Mouse (Mus musculus) midbrain, embryonic 12.5 days (tissue): ENCODE measurements around the gene Rpp38. TPM values are rescaled to one million over a fixed set of nuclear protein-coding genes. Genes with fewer than 3 reads are reported as not detected.
A peak's percentile ranks its signal among the peaks of the same experiment; 100 is the strongest.

Experiments
- ATAC-seq: fragments of 200-750 bp; cut with Nextera tagmentation; 2 replicates; pipeline ENCODE4 v1.8.0; 2017; ENCODE audit warnings: low read depth, moderate TSS enrichment, moderate library complexity; ENCODE audit not compliant: low FRiP score
- H3K27ac ChIP-seq: fragments of 300-500 bp; sonication (generic); replicated peaks from 2 replicates; pipeline ENCODE4 v1.5.1; 2016; ENCODE audit warnings: mild to moderate bottlenecking
- H3K27me3 ChIP-seq: fragments of 300-500 bp; sonication (generic); 2 replicates; pipeline ENCODE4 v1.6.1; 2016; ENCODE audit warnings: mild to moderate bottlenecking
- H3K36me3 ChIP-seq: fragments of 300-500 bp; sonication (generic); 2 replicates; pipeline ENCODE4 v1.6.1; 2016
- H3K4me1 ChIP-seq: fragments of 300-500 bp; sonication (generic); 2 replicates; pipeline ENCODE4 v1.6.1; 2016
- H3K4me2 ChIP-seq: fragments of 300-500 bp; sonication (generic); replicated peaks from 2 replicates; pipeline ENCODE4 v1.6.1; 2016; ENCODE audit warnings: mild to moderate bottlenecking, moderate library complexity
- H3K4me3 ChIP-seq: fragments of 300-500 bp; sonication (generic); 2 replicates; pipeline ENCODE4 v1.5.1; 2016; ENCODE audit warnings: mild to moderate bottlenecking
- H3K9ac ChIP-seq: fragments of 300-500 bp; sonication (generic); replicated peaks from 2 replicates; pipeline ENCODE4 v1.6.1; 2016; ENCODE audit warnings: mild to moderate bottlenecking, moderate library complexity
- H3K9me3 ChIP-seq: fragments of 300-500 bp; sonication (generic); 2 replicates; pipeline ENCODE4 v1.6.1; 2016; ENCODE audit warnings: mild to moderate bottlenecking
- WGBS: fragments of 180-500 bp; shearing (Covaris S2); methylation state at CpG from one replicate; pipeline ENCODE4 v1.1.7; 2016; 5-methylcytosine and 5-hydroxymethylcytosine counted together
- polyA plus RNA-seq: library from polyadenylated mRNA; unstranded; fragments of >200 nt; fragmentation: Nextera tagmentation; extraction: Ambion mirVana; gene quantifications from 2 replicates; pipeline ENCODE4 v1.2.1, GENCODE M21; 2016

The Rpp38 gene
- polyA plus RNA-seq, 1 experiment from 2014 or later: 15.8 TPM

GRCm38 (mm10) chr2:3331071-3331703 is 1.3 kb downstream of the Rpp38 start:
- WGBS: 82% methylated on average over 5 of the region's 5 CpGs
- Histone ChIP-seq H3K4me3 (peak overlapping the region; percentile 56), H3K9ac (peak overlapping the region; percentile 49), H3K4me2 (peak overlapping the region; percentile 72), H3K27me3 (peaks cover 9% of the 10 kb centered on the region; the same call in 1 of the 2 replicates), H3K36me3 (peaks cover 28% of the 10 kb centered on the region), H3K9me3 (no peaks in the 10 kb centered on the region), H3K4me1 (peaks cover 22% of the 10 kb centered on the region), H3K27ac (no peak overlapping the region)
- no peak for ATAC-seq

DNA sequence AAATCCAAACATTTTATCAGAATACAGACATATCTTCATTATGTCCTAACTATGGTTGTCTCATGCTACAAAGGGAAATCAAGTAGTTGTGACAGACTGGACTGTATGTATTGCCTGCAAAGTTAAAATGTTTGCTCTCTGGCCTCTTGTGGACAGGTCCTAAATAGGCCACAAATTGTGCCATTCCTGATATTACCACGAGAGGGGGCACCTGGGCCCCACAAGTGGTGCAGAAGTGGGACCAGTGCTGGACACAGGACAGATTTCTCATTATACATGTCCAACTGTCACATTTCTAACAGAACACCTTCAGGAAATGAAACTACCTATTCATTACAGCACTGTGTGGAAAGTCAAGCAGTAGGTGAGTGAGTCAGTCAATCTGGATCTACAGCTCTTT is 5.1 kb downstream of the Rpp38 start:
- no peak overlapping the region for H3K4me3 ChIP-seq
- H3K27me3 ChIP-seq: no peaks in the 10 kb centered on the region
- no peak overlapping the region for H3K9ac ChIP-seq
- WGBS: 50% methylated on average over 1 of the region's 1 CpGs
- H3K4me2 ChIP-seq: no peak overlapping the region
- no peak overlapping the region for H3K27ac ChIP-seq
- ATAC-seq: no peak
- peaks cover 12% of the 10 kb centered on the region for H3K4me1 ChIP-seq
- no peaks in the 10 kb centered on the region for H3K9me3 ChIP-seq
- peaks cover 60% of the 10 kb centered on the region for H3K36me3 ChIP-seq

- H3K27ac ChIP-seq: no peak overlapping the region
- no peaks in the 10 kb centered on the region for H3K9me3 ChIP-seq
- H3K4me2 ChIP-seq: no peak overlapping the region
- H3K36me3 ChIP-seq: peaks cover 63% of the 10 kb centered on the region
- peaks cover 9% of the 10 kb centered on the region for H3K4me1 ChIP-seq
- 86% methylated on average over 1 of the region's 1 CpGs for WGBS
- ATAC-seq: no peak
- H3K27me3 ChIP-seq: no peaks in the 10 kb centered on the region
- no peak overlapping the region for H3K4me3 ChIP-seq
- no peak overlapping the region for H3K9ac ChIP-seq
These were observed 5.9 kb downstream of the Rpp38 start for GRCm38 (mm10) chr2:3326547-3326946.

DNA sequence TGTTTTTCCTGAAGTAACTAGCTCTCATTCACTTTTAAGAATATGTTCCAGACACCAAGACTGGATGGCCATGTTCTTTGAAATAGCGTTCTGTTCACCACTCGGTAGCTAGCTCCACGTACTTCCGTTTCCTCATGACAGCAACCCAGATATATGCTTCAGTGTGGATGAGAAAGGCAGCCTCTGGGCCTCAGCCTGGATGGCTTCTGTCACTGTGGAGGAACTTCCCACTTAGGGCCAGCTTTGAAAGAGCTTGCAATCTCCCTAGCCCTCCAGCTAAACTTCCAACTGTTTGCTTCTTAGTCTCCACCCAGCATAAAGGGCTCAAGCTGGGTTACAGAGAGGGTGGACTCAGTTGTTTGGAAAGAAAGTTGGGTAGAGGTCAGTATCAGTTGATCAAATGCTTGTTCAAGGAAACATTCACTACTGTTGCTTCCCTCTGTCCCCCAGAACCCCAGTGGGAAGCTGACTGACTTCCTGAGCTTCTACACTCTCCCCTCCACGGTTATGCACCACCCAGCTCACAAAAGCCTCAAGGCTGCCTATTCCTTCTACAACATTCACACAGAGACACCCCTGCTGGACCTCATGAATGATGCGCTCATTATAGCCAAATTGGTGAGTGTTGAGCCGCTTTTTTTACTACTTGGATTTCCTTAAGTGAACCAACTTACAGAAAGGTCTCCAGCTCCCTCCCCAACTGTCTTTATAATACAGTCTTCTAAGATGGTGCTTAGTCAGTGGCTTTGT is 7.9 kb downstream of the Rpp38 start:
- no peaks in the 10 kb centered on the region for H3K27me3 ChIP-seq
- H3K4me3 ChIP-seq: no peak overlapping the region
- WGBS: 96% methylated on average over 7 of the region's 7 CpGs
- peaks cover 69% of the 10 kb centered on the region for H3K36me3 ChIP-seq
- no peaks in the 10 kb centered on the region for H3K9me3 ChIP-seq
- no peak for ATAC-seq
- H3K4me2 ChIP-seq: no peak overlapping the region
- no peak overlapping the region for H3K9ac ChIP-seq
- no peaks in the 10 kb centered on the region for H3K4me1 ChIP-seq
- H3K27ac ChIP-seq: no peak overlapping the region

DNA sequence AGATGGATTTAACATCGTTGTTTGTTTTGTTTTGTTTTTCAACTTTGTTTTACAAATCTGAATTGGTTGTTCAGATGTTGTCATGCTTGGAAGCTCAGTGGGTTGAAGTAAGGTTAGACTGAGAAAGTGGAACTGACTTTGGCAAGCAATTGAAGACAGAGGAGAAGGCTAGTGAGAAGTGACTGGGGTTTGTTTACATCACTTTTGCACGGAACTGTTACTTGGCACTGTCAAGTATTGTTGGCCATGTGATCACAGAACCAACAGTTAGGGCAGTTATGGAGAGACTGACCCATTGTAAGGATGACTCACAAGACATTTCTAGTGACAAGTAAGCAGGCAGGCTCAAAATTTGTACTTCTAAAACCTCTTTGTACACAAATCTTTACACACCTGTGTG is 9.3 kb downstream of the Rpp38 start:
- no peak for ATAC-seq

DNA sequence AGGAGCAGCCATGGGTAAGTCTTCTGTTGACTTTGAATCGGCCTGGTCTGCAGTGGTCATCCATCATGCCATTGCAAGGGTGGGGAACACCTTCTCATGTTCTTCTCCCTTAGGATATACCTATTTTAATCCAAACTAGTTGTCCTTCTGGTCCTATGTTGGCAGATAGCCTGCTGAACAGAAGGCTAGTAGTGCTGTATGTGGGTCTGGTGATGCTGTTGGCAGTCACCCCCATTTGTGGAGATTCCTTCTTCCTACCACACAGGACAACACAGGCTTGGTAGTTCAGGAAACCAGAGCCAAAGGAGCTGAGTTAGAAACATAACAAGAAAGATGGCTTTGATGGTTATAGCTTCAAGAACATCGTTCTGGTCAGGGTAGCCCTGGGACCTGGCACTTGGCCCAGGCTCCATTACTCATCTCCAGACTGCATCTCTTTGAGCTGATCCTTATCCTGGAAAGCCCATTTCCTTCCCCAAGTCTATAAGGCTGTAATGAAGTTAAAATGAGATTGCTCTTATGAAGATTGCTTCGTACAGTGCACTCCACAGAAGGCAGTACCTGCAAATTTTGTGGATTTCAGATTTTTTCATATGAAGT is 26.9 kb downstream of the Rpp38 start:
- Histone ChIP-seq H3K27me3 (no peaks in the 10 kb centered on the region), H3K4me3 (no peak overlapping the region), H3K4me1 (no peaks in the 10 kb centered on the region), H3K27ac (no peak overlapping the region), H3K9ac (no peak overlapping the region), H3K9me3 (no peaks in the 10 kb centered on the region), H3K36me3 (peaks cover 22% of the 10 kb centered on the region), H3K4me2 (no peak overlapping the region)
- WGBS: 92% methylated on average over 3 of the region's 3 CpGs
- no peak for ATAC-seq

More for the DNA sequence above, 9.3 kb downstream of the Rpp38 start:
- H3K4me2 ChIP-seq: no peak overlapping the region
- H3K4me1 ChIP-seq: no peaks in the 10 kb centered on the region
- 93% methylated on average over 2 of the region's 2 CpGs for WGBS
- H3K27me3 ChIP-seq: no peaks in the 10 kb centered on the region
- H3K27ac ChIP-seq: no peak overlapping the region
- H3K4me3 ChIP-seq: no peak overlapping the region
- H3K9ac ChIP-seq: no peak overlapping the region
- H3K9me3 ChIP-seq: no peaks in the 10 kb centered on the region
- H3K36me3 ChIP-seq: peaks cover 66% of the 10 kb centered on the region

- H3K27me3 ChIP-seq: no peaks in the 10 kb centered on the region
- H3K4me1 ChIP-seq: no peaks in the 10 kb centered on the region
- no peak overlapping the region for H3K4me3 ChIP-seq
- H3K9ac ChIP-seq: no peak overlapping the region
- ATAC-seq: no peak
- H3K4me2 ChIP-seq: no peak overlapping the region
- H3K9me3 ChIP-seq: no peaks in the 10 kb centered on the region
- H3K36me3 ChIP-seq: no peaks in the 10 kb centered on the region
- 88% methylated on average over 7 of the region's 7 CpGs for WGBS
- no peak overlapping the region for H3K27ac ChIP-seq
These were observed 36.6 kb downstream of the Rpp38 start for GRCm38 (mm10) chr2:3295826-3296225.

DNA sequence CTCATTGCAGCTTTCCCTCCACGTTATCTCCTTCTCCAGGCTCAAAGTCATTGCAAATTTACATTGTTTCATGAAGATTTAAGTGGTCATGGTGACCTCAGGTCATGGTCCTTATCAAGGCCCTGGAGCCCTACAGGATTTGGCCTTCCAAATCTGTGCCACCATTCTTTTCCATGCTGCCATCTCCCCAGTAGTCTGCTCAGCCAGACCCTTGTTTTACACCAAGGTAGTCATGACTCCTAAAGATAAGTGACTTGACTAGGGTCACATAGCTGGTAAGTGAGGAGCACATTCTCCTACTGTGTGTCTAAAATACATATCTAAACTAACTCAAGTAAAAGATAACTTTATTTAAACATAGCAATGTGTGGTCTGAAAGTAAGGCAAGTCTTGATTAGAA is 40.3 kb downstream of the Rpp38 start:
- H3K4me3 ChIP-seq: no peak overlapping the region
- H3K36me3 ChIP-seq: no peaks in the 10 kb centered on the region
- no peaks in the 10 kb centered on the region for H3K4me1 ChIP-seq
- no peak overlapping the region for H3K27ac ChIP-seq
- WGBS: 89% methylated on average over 1 of the region's 1 CpGs
- H3K9me3 ChIP-seq: no peaks in the 10 kb centered on the region
- ATAC-seq: no peak
- no peak overlapping the region for H3K4me2 ChIP-seq
- no peak overlapping the region for H3K9ac ChIP-seq
- no peaks in the 10 kb centered on the region for H3K27me3 ChIP-seq

DNA sequence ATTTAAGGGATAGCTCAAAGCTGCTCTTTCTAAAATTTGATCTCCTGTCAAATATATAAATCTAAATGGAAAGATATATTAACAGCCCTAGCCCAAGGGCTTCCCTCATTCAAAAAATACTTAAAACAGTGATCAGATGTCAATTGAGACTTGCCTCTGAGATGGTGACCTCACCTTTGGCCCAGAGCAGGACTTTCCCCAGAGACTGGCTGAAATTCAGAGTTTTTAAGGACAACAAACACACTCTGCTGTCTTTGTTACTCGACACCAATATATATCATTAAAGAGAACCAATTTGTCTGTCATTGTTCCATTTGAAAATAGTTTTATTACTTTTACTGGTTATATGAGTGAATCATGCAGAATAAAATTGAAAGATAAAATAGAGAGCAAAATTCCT is 42.9 kb downstream of the Rpp38 start:
- Histone ChIP-seq H3K36me3 (no peaks in the 10 kb centered on the region), H3K9me3 (no peaks in the 10 kb centered on the region), H3K27ac (no peak overlapping the region), H3K27me3 (no peaks in the 10 kb centered on the region), H3K4me1 (peaks cover 9% of the 10 kb centered on the region), H3K4me3 (no peak overlapping the region), H3K9ac (no peak overlapping the region), H3K4me2 (no peak overlapping the region)
- ATAC-seq: no peak
- WGBS: 95% methylated on average over 1 of the region's 1 CpGs

GRCm38 (mm10) chr2:3286243-3286642 is 46.2 kb downstream of the Rpp38 start:
- H3K36me3 ChIP-seq: no peaks in the 10 kb centered on the region
- H3K4me2 ChIP-seq: no peak overlapping the region
- 90% methylated on average over 2 of the region's 2 CpGs for WGBS
- peaks cover 15% of the 10 kb centered on the region for H3K4me1 ChIP-seq
- no peaks in the 10 kb centered on the region for H3K27me3 ChIP-seq
- no peak overlapping the region for H3K4me3 ChIP-seq
- H3K9ac ChIP-seq: no peak overlapping the region
- no peak overlapping the region for H3K27ac ChIP-seq
- H3K9me3 ChIP-seq: no peaks in the 10 kb centered on the region
- no peak for ATAC-seq

DNA sequence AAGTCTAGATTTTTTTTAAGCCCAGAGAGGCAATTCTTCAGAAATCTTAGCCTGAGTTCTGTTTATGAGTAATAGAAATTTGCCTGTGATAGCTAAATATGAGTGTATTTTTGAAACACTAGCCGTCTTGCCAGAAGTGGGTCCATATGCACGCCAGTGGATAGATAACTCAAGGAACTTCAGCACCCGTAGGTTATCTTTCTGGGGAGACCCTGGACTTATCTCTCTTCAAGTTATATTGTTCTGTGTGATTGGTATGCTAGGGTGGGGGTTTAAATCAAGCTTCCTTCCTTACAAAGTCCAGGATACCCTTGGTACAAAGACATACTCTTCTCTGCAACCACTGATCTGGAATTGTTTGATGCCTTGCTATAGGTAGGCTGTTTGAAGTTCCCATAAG is 46.7 kb downstream of the Rpp38 start:
- H3K4me2 ChIP-seq: peak overlapping the region; percentile 84
- H3K9me3 ChIP-seq: no peaks in the 10 kb centered on the region
- peak overlapping the region; percentile 77; the same call in 1 of the 2 replicates for H3K9ac ChIP-seq
- no peaks in the 10 kb centered on the region for H3K27me3 ChIP-seq
- H3K4me1 ChIP-seq: peaks cover 15% of the 10 kb centered on the region
- H3K36me3 ChIP-seq: no peaks in the 10 kb centered on the region
- H3K27ac ChIP-seq: no peak overlapping the region
- no peak for ATAC-seq
- WGBS: 81% methylated on average over 3 of the region's 3 CpGs
- H3K4me3 ChIP-seq: peak overlapping the region; percentile 70; the same call in 1 of the 2 replicates

DNA sequence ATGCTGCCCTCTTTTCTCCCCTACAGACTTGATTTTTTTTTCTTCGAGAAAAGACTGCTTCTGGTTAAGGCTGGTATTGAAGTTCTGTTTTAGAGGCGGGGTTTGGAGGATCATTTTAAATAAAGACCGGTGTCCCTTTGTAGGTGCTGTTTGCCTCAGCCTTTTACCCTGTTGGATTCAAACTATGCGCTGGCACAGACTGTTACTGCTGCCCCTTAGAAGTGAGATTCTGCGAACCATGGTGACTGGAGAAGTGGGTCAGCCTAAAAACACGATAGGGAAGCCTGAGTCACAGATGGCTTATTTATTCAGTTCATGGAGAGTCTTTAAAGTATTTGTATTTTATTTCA is 47.3 kb downstream of the Rpp38 start:
- Histone ChIP-seq H3K4me3 (peak overlapping the region; percentile 70), H3K27ac (peak overlapping the region; percentile 91; the same call in 1 of the 2 replicates), H3K9me3 (no peaks in the 10 kb centered on the region), H3K36me3 (no peaks in the 10 kb centered on the region), H3K4me2 (peak overlapping the region; percentile 84), H3K4me1 (peaks cover 15% of the 10 kb centered on the region), H3K9ac (peak overlapping the region; percentile 77), H3K27me3 (no peaks in the 10 kb centered on the region)
- ATAC-seq: no peak
- WGBS: under 1% methylated on average over 6 of the region's 6 CpGs
